Mouse (Mus musculus) heart, postnatal 0 days (tissue): Measurements from ENCODE around the gene Wdr91. TPM values are rescaled to one million over a fixed set of nuclear protein-coding genes. Genes with fewer than 3 reads are reported as not detected.

ENCODE experiments used
- ATAC-seq: fragments of 200-750 bp; cut with Nextera tagmentation; 2 replicates; pipeline ENCODE4 v1.8.0; 2017; ENCODE audit warnings: low read depth, moderate number of reproducible peaks, moderate library complexity; ENCODE audit not compliant: insufficient read depth
- DNase-seq: peaks from one replicate; pipeline ENCODE4 v3.0.0-alpha.2; 2016; ENCODE audit warnings: low spot score
- H3K27ac ChIP-seq: fragments of 300-500 bp; sonication (generic); 2 replicates; pipeline ENCODE4 v1.5.1; 2014; ENCODE audit warnings: low read depth, mild to moderate bottlenecking
- H3K27me3 ChIP-seq: fragments of 300-500 bp; sonication (generic); 2 replicates; pipeline ENCODE4 v1.6.1; 2014; ENCODE audit warnings: low read length, mixed read lengths; ENCODE audit not compliant: control insufficient read depth, insufficient read depth
- H3K36me3 ChIP-seq: fragments of 300-500 bp; sonication (generic); replicated peaks from 2 replicates; pipeline ENCODE4 v1.6.1; 2014; ENCODE audit warnings: low read length, mixed read lengths; ENCODE audit not compliant: control insufficient read depth, insufficient read depth
- H3K4me1 ChIP-seq: fragments of 300-500 bp; sonication (generic); 2 replicates; pipeline ENCODE4 v1.6.1; 2014; ENCODE audit warnings: antibody characterized with exemption; ENCODE audit not compliant: control insufficient read depth, insufficient read depth
- H3K4me2 ChIP-seq: fragments of 300-500 bp; sonication (generic); 2 replicates; pipeline ENCODE4 v1.6.1; 2014; ENCODE audit warnings: low read depth, mild to moderate bottlenecking, low read length, moderate library complexity
- H3K4me3 ChIP-seq: fragments of 300-500 bp; sonication (generic); 2 replicates; pipeline ENCODE4 v1.5.1; 2014; ENCODE audit warnings: low read depth, low read length
- H3K9ac ChIP-seq: fragments of 300-500 bp; sonication (generic); replicated peaks from 2 replicates; pipeline ENCODE4 v1.6.1; 2014; ENCODE audit warnings: low read depth, low read length, mixed read lengths
- H3K9me3 ChIP-seq: fragments of 300-500 bp; sonication (generic); replicated peaks from 2 replicates; pipeline ENCODE4 v1.6.1; 2016; ENCODE audit warnings: low read length; ENCODE audit not compliant: control insufficient read depth
- CTCF ChIP-seq: IDR thresholded peaks from 2 replicates; pipeline ENCODE4 v1.5.1; 2016; ENCODE audit warnings: antibody characterized with exemption, control low read depth, low read depth
- EP300 ChIP-seq: IDR thresholded peaks from 2 replicates; pipeline ENCODE4 v1.6.1; 2016; ENCODE audit warnings: antibody characterized with exemption, low read depth
- WGBS: fragments of 180-500 bp; shearing (Covaris S2); extraction: QIAGEN DNeasy Blood & Tissue Kit; methylation state at CpG from one replicate; pipeline ENCODE4 v1.1.7; 2014; 5-methylcytosine and 5-hydroxymethylcytosine counted together
- polyA plus RNA-seq: library from polyadenylated mRNA; unstranded; fragments of >200 nt; fragmentation: Nextera tagmentation; extraction: Ambion mirVana; gene quantifications from 2 replicates; pipeline ENCODE4 v1.2.1, GENCODE M21; 2015
- total RNA-seq: library from RNA; depleted of rRNA; stranded (reverse); fragments of >200 nt; gene quantifications from 2 replicates; pipeline ENCODE4 v1.2.3, GENCODE M21; 2014; ENCODE audit warnings: low replicate concordance

Wdr91 gene
- total and polyA plus RNA-seq, 2 experiments from 2014 or later = 8.6 to 25.2 TPM

- Histone ChIP-seq H3K9me3 (no peaks in the 10 kb centered on the region), H3K27me3 (no peaks in the 10 kb centered on the region), H3K4me3 (no peak overlapping the region), H3K4me2 (no peak overlapping the region), H3K9ac (no peak overlapping the region), H3K36me3 (peaks cover 39% of the 10 kb centered on the region), H3K4me1 (peaks cover 40% of the 10 kb centered on the region), H3K27ac (no peak overlapping the region)
- DNase-seq = no peak
- 0 out of 2 replicates have a peak, but pooled peaks have one; percentile 9 for TF ChIP-seq CTCF
- no peak for TF ChIP-seq EP300
- ATAC-seq = no peak
- WGBS = 79% methylated on average over 2 of the region's 2 CpGs
Measured at GRCm38 (mm10) chr6:34906125-34906524, 4.6 kb downstream of the Wdr91 start.

DNA sequence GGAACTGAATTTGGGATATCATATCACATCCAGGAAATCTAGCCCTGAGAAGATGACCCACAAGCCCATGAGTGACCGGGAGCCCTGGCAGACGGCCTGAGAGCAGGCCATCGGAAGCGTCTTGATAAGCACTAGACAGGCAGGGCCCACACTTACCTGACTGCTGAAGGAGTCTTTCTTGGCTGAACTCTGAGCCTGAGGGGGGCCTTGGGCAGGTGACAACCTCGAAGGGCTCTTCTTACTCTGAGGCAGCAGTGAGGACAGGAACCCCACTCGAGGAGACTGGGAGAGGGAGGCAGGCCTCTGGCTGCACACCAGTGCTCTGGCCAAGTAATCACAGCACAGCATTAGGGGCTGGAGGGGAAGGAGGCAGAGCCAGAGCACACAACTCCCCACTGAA is 6.3 kb downstream of the Wdr91 start:
- 24% methylated on average over 6 of the region's 6 CpGs for WGBS
- Histone ChIP-seq H3K36me3 (peaks cover 42% of the 10 kb centered on the region), H3K27me3 (no peaks in the 10 kb centered on the region), H3K9me3 (no peaks in the 10 kb centered on the region), H3K4me3 (no peak overlapping the region), H3K27ac (no peak overlapping the region), H3K4me2 (no peak overlapping the region), H3K9ac (no peak overlapping the region), H3K4me1 (peaks cover 40% of the 10 kb centered on the region)
- TF ChIP-seq CTCF (no peak), EP300 (no peak)
- ATAC-seq (no peak), DNase-seq (no peak)

- Histone ChIP-seq H3K27me3 (no peaks in the 10 kb centered on the region), H3K27ac (0 out of 2 replicates have a peak overlapping the region, but pooled peaks have one; percentile 26), H3K4me3 (no peak overlapping the region), H3K36me3 (peaks cover 45% of the 10 kb centered on the region), H3K4me1 (peaks cover 41% of the 10 kb centered on the region), H3K9me3 (no peaks in the 10 kb centered on the region), H3K9ac (peak overlapping the region; percentile 26; the same call in 1 of the 2 replicates), H3K4me2 (peak overlapping the region; percentile 38)
- 35% methylated on average over 10 of the region's 10 CpGs for WGBS
- TF ChIP-seq CTCF (no peak), EP300 (no peak)
- ATAC-seq (0 out of 2 replicates have a peak, but pooled peaks have one; percentile 16), DNase-seq (peak; percentile 35)
Measured at GRCm38 (mm10) chr6:34903851-34904250, 6.8 kb downstream of the Wdr91 start.

GRCm38 (mm10) chr6:34903441-34903840 is 7.2 kb downstream of the Wdr91 start:
- TF ChIP-seq CTCF (no peak), EP300 (no peak)
- Histone ChIP-seq H3K9ac (no peak overlapping the region), H3K4me3 (no peak overlapping the region), H3K27ac (no peak overlapping the region), H3K4me2 (peak overlapping the region; percentile 38; the same call in 1 of the 2 replicates), H3K27me3 (no peaks in the 10 kb centered on the region), H3K4me1 (peaks cover 41% of the 10 kb centered on the region), H3K36me3 (peaks cover 45% of the 10 kb centered on the region), H3K9me3 (no peaks in the 10 kb centered on the region)
- no peak for DNase-seq
- 64% methylated on average over 5 of the region's 5 CpGs for WGBS
- no peak for ATAC-seq

DNA sequence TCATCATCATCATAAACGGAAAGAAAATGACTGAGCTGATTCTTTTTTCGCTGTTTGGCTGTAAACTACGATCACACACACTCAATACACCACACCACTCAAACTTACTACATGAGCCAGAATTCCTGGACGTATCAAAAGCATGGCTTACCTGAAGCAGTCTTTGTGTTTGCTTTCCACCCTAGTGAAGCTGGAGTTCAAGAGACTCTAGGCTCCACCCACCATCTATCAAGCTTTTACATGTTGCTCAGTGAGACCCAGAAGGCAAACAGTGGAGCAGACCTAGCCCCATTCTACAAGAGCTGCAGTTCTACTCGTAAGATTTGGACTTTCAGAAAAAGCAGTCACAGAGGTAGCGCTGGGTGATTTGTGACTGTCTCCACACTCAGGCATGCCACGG is 8.1 kb downstream of the Wdr91 start:
- no peak for ATAC-seq
- H3K4me1 ChIP-seq = peaks cover 41% of the 10 kb centered on the region
- H3K9me3 ChIP-seq = no peaks in the 10 kb centered on the region
- peak overlapping the region; percentile 18; the same call in 1 of the 2 replicates for H3K4me2 ChIP-seq
- H3K27me3 ChIP-seq = no peaks in the 10 kb centered on the region
- 68% methylated on average over 7 of the region's 7 CpGs for WGBS
- no peak for DNase-seq
- no peak overlapping the region for H3K9ac ChIP-seq
- TF ChIP-seq EP300 (no peak), CTCF (no peak)
- peaks cover 38% of the 10 kb centered on the region for H3K36me3 ChIP-seq
- peak overlapping the region; percentile 52 for H3K27ac ChIP-seq
- H3K4me3 ChIP-seq = no peak overlapping the region

GRCm38 (mm10) chr6:34901911-34902444 is 8.7 kb downstream of the Wdr91 start:
- Histone ChIP-seq H3K4me2 (peak overlapping the region; percentile 18; the same call in 1 of the 2 replicates), H3K9me3 (no peaks in the 10 kb centered on the region), H3K27ac (peak overlapping the region; percentile 52), H3K4me3 (no peak overlapping the region), H3K36me3 (peaks cover 43% of the 10 kb centered on the region), H3K9ac (no peak overlapping the region; the same call in 1 of the 2 replicates), H3K27me3 (no peaks in the 10 kb centered on the region), H3K4me1 (peaks cover 40% of the 10 kb centered on the region)
- 19% methylated on average over 9 of the region's 9 CpGs for WGBS
- ATAC-seq = peak; percentile 48
- DNase-seq = peak; percentile 72
- TF ChIP-seq EP300 = no peak
- no peak for TF ChIP-seq CTCF
